Mouse (Mus musculus) spleen, postnatal 10 days (tissue): ENCODE results near the gene Tox2.

Source experiments
- DNase-seq, 2 experiments: peaks; one replicate each; pipeline ENCODE4 v3.0.0; 2021 to 2022; ENCODE audit warnings: low spot score in 2 of 2

Gene Tox2

GRCm38 (mm10) chr2:163202884-163203634, at the start of gene Tox2:
Gene Tox2, plus strand, starts transcription at chr2:163203125.
- peak in 1 of 2 experiments; percentile 37 for DNase-seq

- no peak for DNase-seq
Observed at GRCm38 (mm10) chr2:163154673-163155072, 48.3 kb upstream of the Tox2 start.

GRCm38 (mm10) chr2:163158979-163159378, 43.9 kb upstream of the Tox2 start:
- no peak for DNase-seq

GRCm38 (mm10) chr2:163164461-163164990, 38.4 kb upstream of the Tox2 start:
- DNase-seq: no peak

- no peak for DNase-seq
Observed at GRCm38 (mm10) chr2:163166067-163166805, 36.7 kb upstream of the Tox2 start.

- DNase-seq: no peak
Observed at GRCm38 (mm10) chr2:163171891-163172290, 31.0 kb upstream of the Tox2 start.

- no peak for DNase-seq
Observed at GRCm38 (mm10) chr2:163174066-163174465, 28.9 kb upstream of the Tox2 start.

GRCm38 (mm10) chr2:163175831-163176230, 27.1 kb upstream of the Tox2 start:
- DNase-seq: no peak

GRCm38 (mm10) chr2:163176502-163176901, 26.4 kb upstream of the Tox2 start:
- no peak for DNase-seq

- DNase-seq: no peak
Observed at GRCm38 (mm10) chr2:163187552-163187951, 15.4 kb upstream of the Tox2 start.

GRCm38 (mm10) chr2:163189596-163189995, 13.3 kb upstream of the Tox2 start:
- no peak for DNase-seq

GRCm38 (mm10) chr2:163190004-163190441, 12.9 kb upstream of the Tox2 start:
- DNase-seq: no peak

- no peak for DNase-seq
Observed at GRCm38 (mm10) chr2:163192485-163192884, 10.4 kb upstream of the Tox2 start.

- no peak for DNase-seq
Observed at GRCm38 (mm10) chr2:163194015-163194414, 8.9 kb upstream of the Tox2 start.

GRCm38 (mm10) chr2:163194543-163194942, 8.4 kb upstream of the Tox2 start:
- no peak for DNase-seq

- DNase-seq: no peak
Observed at GRCm38 (mm10) chr2:163195106-163195833, 7.7 kb upstream of the Tox2 start.

GRCm38 (mm10) chr2:163195834-163196145, 7.1 kb upstream of the Tox2 start:
- no peak for DNase-seq

GRCm38 (mm10) chr2:163201897-163202296, 1.0 kb upstream of the Tox2 start:
- no peak for DNase-seq

GRCm38 (mm10) chr2:163202553-163202883, 407 bp upstream of the Tox2 start:
- no peak for DNase-seq

- no peak for DNase-seq
Observed at GRCm38 (mm10) chr2:163203635-163204547, 966 bp downstream of the Tox2 start.

- DNase-seq: no peak
Observed at GRCm38 (mm10) chr2:163204548-163205261, 1.8 kb downstream of the Tox2 start.
